ENCODE assay signal across 25 mouse cellular contexts in genomic region chr3:27384836-27385235, GRCm38 (mm10). TPM values are rescaled to one million over a fixed set of nuclear protein-coding genes. Genes with fewer than 3 reads are reported as not detected.
DNase-seq lines count a peak whose midpoint lies in the region; ATAC-seq and TF ChIP-seq lines count a peak whose summit lies in the region.
"Had no signal": no experiment of that assay in that cellular context is flagged by ENCODE, and none has a peak within 500 bp of the region (broad histone marks: within the 10 kb centered on the region; RNA-seq: fewer than 3 reads in every experiment).

No protein-coding gene starts in this region.

- no peak for TF ChIP-seq EP300 in heart, adult 2 months (IDR thresholded peaks at IDR 0.05; ENCODE audit: insufficient read depth, low read depth, low read length)

- no peak for TF ChIP-seq POLR2A in heart, adult 2 months (IDR thresholded peaks at IDR 0.05; ENCODE audit: insufficient read depth, low read depth, low read length)

- intact Hi-C loops in heart, adult 2 months (cut with DNase I): no loop called here

- ATAC-seq in heart, embryonic 12.5 days (ENCODE audit: insufficient number of reproducible peaks, low FRiP score): no peak
- ATAC-seq in erythroblast, adult 5-6 weeks (replicated peaks; ENCODE audit: low FRiP score, poor library complexity, severe bottlenecking): no peak
- ATAC-seq: forebrain, postnatal 0 days; hindbrain, embryonic 16.5 days; liver, postnatal 0 days had no signal

- peak; percentile 11 for DNase-seq in adrenal gland, postnatal 10 days
- no peak for DNase-seq in adrenal gland, postnatal 25 days
- no peak for DNase-seq in heart, adult 2 months
- peak; percentile 14 for DNase-seq in kidney, adult 9 months
- no peak for DNase-seq in kidney, adult 18-20 months
- DNase-seq: cerebellum, postnatal 25 days; forebrain, postnatal 0 days; liver, postnatal 0 days; lung, postnatal 36 days; right cerebral cortex, postnatal 14 days; spleen, adult 18-20 months; thymus, adult 18-20 months; thymus, postnatal 4 days had no signal

- H3K79me2 ChIP-seq in heart, adult 2 months (replicated peaks; ENCODE audit: control insufficient read depth, insufficient read depth, low read length): no peaks in the 10 kb centered on the region

- H3K4me3 ChIP-seq in heart, adult 2 months: no peak overlapping the region
- no peak overlapping the region for H3K4me3 ChIP-seq in heart, embryonic 12.5 days
- H3K4me3 ChIP-seq in E14TG2a.4 (replicated peaks; ENCODE audit: low read length): no peak overlapping the region
- H3K4me3 ChIP-seq: embryonic facial prominence, embryonic 15.5 days; forebrain, embryonic 10.5 days; limb, embryonic 15.5 days; midbrain, embryonic 10.5 days had no signal

- H3K27me3 ChIP-seq in heart, adult 2 months (ENCODE audit: control insufficient read depth, insufficient read depth, low read length): no peaks in the 10 kb centered on the region
- H3K27me3 ChIP-seq in heart, embryonic 12.5 days (replicated peaks): no peaks in the 10 kb centered on the region
- H3K27me3 ChIP-seq in E14TG2a.4 (ENCODE audit: insufficient read depth, low read length): peaks cover 3% of the 10 kb centered on the region; the same call in 1 of the 2 replicates
- H3K27me3 ChIP-seq: embryonic facial prominence, embryonic 15.5 days; limb, embryonic 15.5 days had no signal

- H3K9me3 ChIP-seq in heart, embryonic 12.5 days (replicated peaks): no peaks in the 10 kb centered on the region
- no peaks in the 10 kb centered on the region for H3K9me3 ChIP-seq in E14TG2a.4 (ENCODE audit: low read length)
- H3K9me3 ChIP-seq: embryonic facial prominence, embryonic 15.5 days; forebrain, embryonic 10.5 days; limb, embryonic 15.5 days; midbrain, embryonic 10.5 days had no signal

- H3K9ac ChIP-seq in heart, adult 2 months (ENCODE audit: low read depth, low read length): no peak overlapping the region
- H3K9ac ChIP-seq in heart, embryonic 12.5 days: no peak overlapping the region
- H3K9ac ChIP-seq: embryonic facial prominence, embryonic 15.5 days; forebrain, postnatal 0 days; limb, embryonic 15.5 days; liver, postnatal 0 days had no signal

- TF ChIP-seq CTCF in heart, adult 2 months (IDR thresholded peaks at IDR 0.05): peak; percentile 44
- peak; percentile 11; the same call in 1 of the 2 replicates for TF ChIP-seq CTCF in E14TG2a.4 (conservative IDR thresholded peaks at IDR 0.05; ENCODE audit: low read length)

- H3K36me3 ChIP-seq in heart, adult 2 months (ENCODE audit: control insufficient read depth, insufficient read depth, low read length): no peaks in the 10 kb centered on the region
- no peaks in the 10 kb centered on the region for H3K36me3 ChIP-seq in heart, embryonic 12.5 days
- no peaks in the 10 kb centered on the region for H3K36me3 ChIP-seq in E14TG2a.4 (ENCODE audit: insufficient read depth, low read length)
- H3K36me3 ChIP-seq: embryonic facial prominence, embryonic 15.5 days; forebrain, embryonic 10.5 days; limb, embryonic 15.5 days; midbrain, embryonic 10.5 days had no signal

- H3K4me1 ChIP-seq in heart, adult 2 months (ENCODE audit: control insufficient read depth, insufficient read depth, low read length): no peaks in the 10 kb centered on the region
- H3K4me1 ChIP-seq in heart, embryonic 12.5 days (replicated peaks): no peaks in the 10 kb centered on the region
- no peaks in the 10 kb centered on the region for H3K4me1 ChIP-seq in E14TG2a.4 (replicated peaks; ENCODE audit: low read depth, low read length)
- H3K4me1 ChIP-seq: embryonic facial prominence, embryonic 15.5 days; forebrain, embryonic 10.5 days; limb, embryonic 15.5 days; midbrain, embryonic 10.5 days had no signal

- 47% methylated on average over 3 of the region's 3 CpGs for WGBS in heart, adult 2 months
- 66% methylated on average over 3 of the region's 3 CpGs for WGBS in heart, embryonic 12.5 days

- H3K27ac ChIP-seq in heart, adult 2 months: no peak overlapping the region
- no peak overlapping the region for H3K27ac ChIP-seq in heart, embryonic 12.5 days (ENCODE audit: poor library complexity, severe bottlenecking)
- H3K27ac ChIP-seq: embryonic facial prominence, embryonic 15.5 days; forebrain, embryonic 10.5 days; limb, embryonic 15.5 days; midbrain, embryonic 10.5 days had no signal

- H3K4me2 ChIP-seq in heart, embryonic 12.5 days: no peak overlapping the region
- H3K4me2 ChIP-seq: embryonic facial prominence, embryonic 15.5 days; limb, embryonic 15.5 days had no signal

RNA-seq across cellular contexts. Expression of gene Ghsr, which starts 13.7 kb away (rescaled TPM):
- not detected for total RNA-seq in adrenal gland, postnatal 10 days (2021)
- not detected in 2 replicates for total RNA-seq in adrenal gland, postnatal 25 days (2021)
- total RNA-seq in heart, adult 2 months (2021): not detected
- polyA plus RNA-seq in heart, adult 2 months (2012; rRNA removed): not detected in 2 replicates
- polyA plus RNA-seq in heart, embryonic 12.5 days (2016; fragmentation: Nextera tagmentation; extraction: Ambion mirVana): not detected in 2 replicates
- total RNA-seq in erythroblast, adult 5-6 weeks (2015; ENCODE audit: low replicate concordance): not detected in 2 replicates
- total RNA-seq in erythroblast, adult 5-6 weeks (2017; ENCODE audit: low replicate concordance): not detected in 2 replicates
- total RNA-seq: heart, postnatal 14 days; neutrophil, adult 5-6 weeks had no signal
- polyA plus RNA-seq: embryonic facial prominence, embryonic 15.5 days; forebrain, embryonic 10.5 days; gonadal fat pad, adult 2 months; limb, embryonic 15.5 days; liver, postnatal 0 days; stomach, embryonic 14.5 days had no signal

Comparison
In these comparisons a context has a peak if more than half of its experiments do, and no peak if none do; other contexts are left out.
1. DNase-seq: peak in adrenal gland, postnatal 10 days (single experiment) and kidney, adult 9 months (single experiment); none in adrenal gland, postnatal 25 days (single experiment), heart, adult 2 months (0 of 2) and kidney, adult 18-20 months (single experiment).